Mouse (Mus musculus) spleen, postnatal 14 days (tissue): Measurements from ENCODE around the gene Dusp23.
A peak's percentile ranks its signal among the peaks of the same experiment; 100 is the strongest.

ENCODE experiments used
- DNase-seq, 2 experiments: peaks; one replicate each; pipeline ENCODE4 v3.0.0; 2021 to 2022; ENCODE audit warnings: low spot score in 2 of 2

Gene Dusp23

GRCm38 (mm10) chr1:172623599-172623998, 9.2 kb downstream of the Dusp23 start:
- no peak for DNase-seq

GRCm38 (mm10) chr1:172619235-172619634, 13.5 kb downstream of the Dusp23 start:
- peak; percentile 23 to 49 for DNase-seq

DNA sequence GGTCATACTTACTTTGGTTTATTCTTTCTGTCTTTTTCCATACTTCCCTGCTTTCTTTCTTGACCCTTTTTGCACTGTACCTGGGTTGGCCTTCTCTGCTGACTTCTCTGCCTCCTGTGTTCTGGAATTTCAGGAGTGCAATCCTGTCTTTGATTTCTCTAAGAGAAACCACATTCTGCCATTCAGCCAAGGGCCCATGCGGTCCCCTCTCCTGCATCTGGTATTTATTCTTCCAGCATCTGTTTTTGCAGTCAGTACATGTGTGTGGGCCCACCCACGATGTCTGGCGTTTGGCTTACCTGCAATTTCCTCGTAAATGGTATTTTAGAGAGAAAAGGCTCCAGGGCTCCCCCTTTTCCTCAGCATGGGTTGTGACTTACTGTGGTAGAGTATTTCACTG, 14.6 kb downstream of the Dusp23 start:
- DNase-seq: no peak

GRCm38 (mm10) chr1:172617365-172618076, 15.2 kb downstream of the Dusp23 start:
- no peak for DNase-seq

GRCm38 (mm10) chr1:172616537-172617300, 16.0 kb downstream of the Dusp23 start:
- DNase-seq: no peak

GRCm38 (mm10) chr1:172615412-172615811, 17.4 kb downstream of the Dusp23 start:
- no peak for DNase-seq

- DNase-seq: no peak
Measured at GRCm38 (mm10) chr1:172614654-172615053, 18.1 kb downstream of the Dusp23 start.

- DNase-seq: no peak
Measured at GRCm38 (mm10) chr1:172612745-172613144, 20.0 kb downstream of the Dusp23 start.

DNA sequence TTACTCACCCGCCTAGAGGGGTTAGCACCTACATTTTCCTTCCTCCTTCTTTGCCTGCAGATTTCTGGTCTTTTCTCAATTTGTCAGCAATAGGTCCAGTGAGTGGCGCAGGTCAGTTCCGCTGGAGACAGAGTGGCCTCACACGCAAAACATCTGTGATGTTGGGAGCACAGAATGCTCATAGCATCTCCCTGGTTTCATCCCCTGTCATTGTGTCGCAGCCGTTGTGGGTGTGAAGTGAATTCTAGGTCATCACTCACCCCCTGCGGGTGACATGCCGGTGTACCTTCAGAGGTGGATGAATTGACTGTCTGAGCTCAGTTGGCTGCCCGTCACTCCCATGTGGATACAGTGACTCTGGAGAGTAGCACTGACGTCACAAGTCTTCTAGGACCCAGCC, 21.5 kb downstream of the Dusp23 start:
- DNase-seq: no peak

- DNase-seq: no peak
Measured at GRCm38 (mm10) chr1:172602326-172602725, 30.4 kb downstream of the Dusp23 start, which contains the start of gene Fcrl6. Gene Fcrl6 (minus strand): TSS chr1:172602551.

DNA sequence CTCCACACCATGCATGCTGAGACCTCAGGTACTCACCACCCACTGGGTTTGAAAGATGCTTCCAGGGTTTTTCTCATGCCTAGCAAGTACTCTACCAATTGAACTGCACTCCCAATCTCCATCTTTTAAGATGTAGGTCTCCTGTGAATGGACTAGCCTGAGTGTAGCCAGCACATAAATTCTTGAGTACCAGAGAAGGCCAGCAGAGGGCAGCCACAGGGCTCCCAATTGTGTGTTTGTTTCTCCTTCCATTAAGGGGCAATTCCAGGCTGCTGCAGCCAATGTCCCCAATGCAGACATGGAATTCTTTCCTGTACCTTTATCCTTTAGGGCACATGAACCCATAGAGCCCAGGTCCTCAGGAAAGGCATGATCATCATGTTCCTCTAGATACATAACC, 38.3 kb downstream of the Dusp23 start:
- no peak for DNase-seq

DNA sequence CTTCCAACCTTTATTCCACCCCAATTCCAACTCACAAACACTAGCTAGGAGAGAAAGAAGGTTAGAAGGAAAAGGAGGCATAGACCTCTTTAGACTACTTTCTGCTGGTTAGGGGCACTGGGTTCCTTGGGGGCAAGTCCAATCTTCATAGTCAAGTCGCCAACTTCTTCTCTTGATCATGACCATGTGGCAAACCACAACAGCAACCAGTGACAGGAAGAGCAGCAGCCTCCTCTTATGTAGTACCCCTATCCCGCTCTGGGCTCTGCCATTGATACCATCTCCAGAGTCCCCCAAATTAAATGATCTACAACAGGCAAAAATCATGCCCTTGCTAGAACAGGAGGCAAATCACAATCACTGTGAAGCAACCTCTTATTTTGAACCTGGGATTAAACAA, 38.8 kb downstream of the Dusp23 start:
- DNase-seq: no peak

DNA sequence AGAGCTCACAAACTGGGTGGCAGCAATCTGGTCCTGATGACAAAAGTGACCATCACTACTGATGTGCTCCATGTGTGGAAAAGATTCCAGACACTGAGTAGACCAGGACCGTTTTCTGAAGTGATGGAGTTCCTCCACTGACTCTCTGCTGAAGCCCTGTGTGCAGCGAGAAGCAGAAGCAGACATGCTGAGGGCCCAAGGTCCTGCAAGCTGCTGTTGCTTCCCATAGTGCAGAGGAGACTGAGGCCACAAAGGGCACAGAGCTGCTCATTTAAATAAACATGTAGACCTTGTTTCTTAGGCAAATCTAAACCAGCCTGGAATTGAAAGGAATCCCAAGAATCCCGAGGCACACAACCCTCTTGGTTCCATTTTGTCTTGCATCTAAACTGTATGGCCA, 39.4 kb downstream of the Dusp23 start:
- DNase-seq: no peak

DNA sequence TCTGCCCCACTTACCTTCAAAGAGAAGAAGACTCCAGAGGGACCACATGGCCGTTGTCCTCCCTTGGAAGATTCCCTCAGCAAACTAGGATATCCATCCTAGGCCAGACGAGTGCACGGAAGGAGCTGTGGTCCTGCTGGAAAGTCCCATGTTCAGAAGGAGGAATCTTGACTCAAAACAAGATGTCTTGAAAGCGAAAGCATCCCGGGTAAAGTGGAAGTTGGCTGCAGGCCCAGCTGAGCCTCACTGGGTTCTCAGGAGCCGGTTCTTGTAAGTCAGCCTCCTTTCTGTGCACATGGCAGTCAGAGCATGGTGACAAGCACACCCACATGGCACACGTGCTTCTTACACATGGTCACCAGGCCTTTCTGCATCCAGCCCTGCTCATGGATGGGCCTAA, 42.4 kb downstream of the Dusp23 start, which contains the start of gene Slamf8:
Gene Slamf8 (minus strand): TSS at position 184 of the 400 bp plus-strand sequence.
- no peak for DNase-seq

GRCm38 (mm10) chr1:172585612-172586567, 46.9 kb downstream of the Dusp23 start:
- DNase-seq: no peak

- no peak for DNase-seq
Measured at GRCm38 (mm10) chr1:172585026-172585425, 47.7 kb downstream of the Dusp23 start.

DNA sequence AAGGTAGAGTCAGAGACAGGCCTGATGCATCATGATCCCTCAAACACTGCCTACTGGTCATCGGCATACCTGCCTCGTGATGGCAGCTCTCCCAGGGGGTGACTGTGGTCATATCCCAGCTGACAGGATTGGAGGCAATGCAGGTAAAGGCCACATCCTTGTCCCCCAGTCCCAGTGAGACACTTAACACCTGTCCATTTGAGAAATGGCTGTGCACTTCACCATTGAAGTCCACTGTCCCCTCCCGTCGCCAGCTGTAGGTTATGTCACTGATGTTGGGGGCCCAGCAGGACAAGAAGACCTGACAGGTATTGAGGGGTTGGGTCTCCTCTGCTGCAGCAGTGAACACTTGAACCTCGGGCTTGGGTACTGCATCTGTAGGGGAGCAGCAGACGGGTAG, 48.5 kb downstream of the Dusp23 start:
- DNase-seq: no peak

DNA sequence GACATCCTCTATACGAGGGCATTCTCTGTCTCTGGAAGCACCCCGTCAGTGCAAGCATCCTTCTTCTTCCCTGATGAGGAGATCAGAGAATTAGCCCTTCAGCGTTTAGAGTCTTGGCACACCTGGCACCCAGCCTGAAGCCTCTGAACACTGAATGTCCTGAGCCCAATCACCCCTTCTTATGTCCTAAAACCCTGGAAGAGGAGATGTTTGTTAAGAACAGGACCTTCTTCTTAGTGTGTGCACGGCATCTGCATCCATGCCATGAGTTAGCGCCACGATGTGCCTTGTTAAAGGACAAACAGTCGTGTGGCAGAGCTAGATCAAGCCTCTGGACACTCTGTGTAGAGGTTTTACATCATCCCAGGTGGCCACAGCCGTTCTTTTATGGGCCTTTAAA, 50.3 kb downstream of the Dusp23 start:
- no peak for DNase-seq
